Mouse (Mus musculus) E14TG2a.4 (cell line): ENCODE results near the gene Col25a1.

Experiments used
- CTCF ChIP-seq: conservative IDR thresholded peaks from 2 replicates; pipeline ENCODE4 v1.5.1; 2014; ENCODE audit warnings: low read length
- NANOG ChIP-seq: IDR thresholded peaks from 2 replicates; pipeline ENCODE4 v1.6.1; 2014; ENCODE audit warnings: borderline replicate concordance, low read length, mixed read lengths

DNA sequence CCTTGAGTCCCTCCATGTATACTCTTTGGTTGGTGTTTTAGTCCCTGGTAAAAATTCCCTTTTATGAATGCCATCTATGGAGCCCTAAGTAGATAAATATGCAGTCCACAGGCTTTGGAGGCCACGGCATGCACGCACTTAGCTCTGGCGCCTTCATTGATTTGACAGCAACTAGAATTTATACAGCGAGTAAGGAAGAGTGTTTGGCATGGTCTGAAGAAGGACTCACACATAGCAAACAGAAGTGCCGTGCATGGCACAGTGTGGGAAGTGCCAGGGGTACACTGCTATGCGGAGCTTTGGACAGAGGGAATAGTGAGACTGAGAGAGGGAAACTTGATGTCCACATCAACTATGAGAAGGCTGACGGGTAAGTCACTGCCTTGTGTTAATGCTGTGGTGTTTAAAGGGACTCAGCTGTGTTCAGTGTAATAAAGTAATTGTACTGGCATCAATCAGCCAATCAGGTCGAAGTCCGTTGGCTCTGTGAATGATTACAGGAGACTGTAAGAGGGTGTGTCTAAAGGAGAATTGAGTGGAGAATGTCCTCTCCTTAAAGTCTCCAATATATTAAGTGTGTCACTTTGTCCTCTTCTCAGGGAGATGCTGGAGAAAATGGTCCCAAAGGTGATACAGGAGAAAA lies 390.7 kb downstream of the Col25a1 start:
- TF ChIP-seq CTCF (no peak), NANOG (no peak)
